Mouse (Mus musculus): ENCODE data around the gene Imp3.

Gene Imp3

GRCm38 (mm10) chr9:56973960-56974524 is 36.8 kb downstream of the Imp3 start:
- DNase-seq (ENCODE audit: low spot score), result no peak

- no peak for DNase-seq (ENCODE audit: low spot score)
These were observed 37.9 kb downstream of the Imp3 start for GRCm38 (mm10) chr9:56975199-56975598.

GRCm38 (mm10) chr9:56980186-56980585 is 42.9 kb downstream of the Imp3 start:
- DNase-seq (ENCODE audit: low spot score), result no peak

- no peak for DNase-seq (ENCODE audit: low spot score)
These were observed 44.2 kb downstream of the Imp3 start for GRCm38 (mm10) chr9:56981502-56981901.

Data from embryo, embryonic 10.5 days (tissue).